Mouse (Mus musculus) E14TG2a.4 (cell line): ENCODE data around the gene Rbms3.

Source experiments
- CTCF ChIP-seq: conservative IDR thresholded peaks from 2 replicates; pipeline ENCODE4 v1.5.1; 2014; ENCODE audit warnings: low read length
- POU5F1 ChIP-seq: IDR thresholded peaks from 2 replicates; pipeline ENCODE4 v1.6.1; 2014; ENCODE audit warnings: low read length, borderline replicate concordance

DNA sequence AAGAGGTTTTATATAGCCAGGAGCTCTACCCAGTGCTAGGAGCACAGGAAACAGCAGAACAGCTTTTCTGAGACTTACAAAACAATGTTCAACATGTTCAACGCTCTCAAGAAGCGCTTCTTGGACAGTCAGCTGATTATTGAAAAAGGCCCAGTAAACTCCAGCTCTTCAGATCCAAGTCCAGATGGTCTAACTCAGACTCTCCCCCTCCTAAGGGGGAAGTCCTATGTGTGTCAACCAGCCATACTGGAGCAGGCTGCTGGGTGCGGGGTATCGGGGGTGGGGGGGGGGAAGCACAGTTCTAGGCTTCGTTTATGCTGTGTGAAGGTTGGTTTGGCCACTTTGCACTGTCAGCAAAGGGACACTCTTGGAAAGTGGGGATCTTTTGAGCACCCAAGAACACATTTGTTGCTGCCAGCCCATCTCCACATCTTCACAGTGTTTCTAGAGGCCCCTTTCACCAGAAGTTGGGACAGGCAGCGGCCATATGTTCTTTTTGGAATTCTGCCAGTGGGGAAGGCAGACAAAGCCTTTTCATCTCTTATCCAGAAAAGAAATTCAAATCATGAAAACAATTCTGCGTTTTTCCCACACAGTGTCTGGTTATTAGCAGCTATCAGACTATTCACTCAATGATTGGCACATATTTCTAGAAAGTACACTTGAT lies 485.5 kb downstream of the Rbms3 start:
- TF ChIP-seq CTCF, result no peak
- TF ChIP-seq POU5F1, result no peak
